Mouse (Mus musculus): ENCODE measurements around the gene Nr2c2ap. TPM values are rescaled to one million over a fixed set of nuclear protein-coding genes. Genes with fewer than 3 reads are reported as not detected.
A peak's percentile ranks its signal among the peaks of the same experiment; 100 is the strongest.

Gene Nr2c2ap
- polyA plus RNA-seq, 1 experiment, result 29.5 TPM

- Histone ChIP-seq H3K4me3 (replicated peaks; ENCODE audit: control insufficient read depth, low read depth, low read length) (no peak overlapping the region), H3K27ac (ENCODE audit: control insufficient read depth, insufficient read depth, low read depth, low read length, poor library complexity) (no peak overlapping the region), H3K4me1 (ENCODE audit: control insufficient read depth, insufficient read depth, low read length) (peaks cover 4% of the 10 kb centered on the region; the same call in 1 of the 2 replicates)
- WGBS, result 74% methylated on average over 7 of the region's 7 CpGs
- TF ChIP-seq CTCF (IDR thresholded peaks at IDR 0.05; ENCODE audit: control insufficient read depth, insufficient read depth, low read length) (no peak), POLR2A (IDR thresholded peaks at IDR 0.05; ENCODE audit: borderline replicate concordance, control insufficient read depth, low read depth, low read length) (no peak)
Observed at GRCm38 (mm10) chr8:70174079-70174478, 42.9 kb downstream of the Nr2c2ap start.

- Histone ChIP-seq H3K4me1 (ENCODE audit: control insufficient read depth, insufficient read depth, low read length) (peaks cover 3% of the 10 kb centered on the region; the same call in 1 of the 2 replicates), H3K27ac (ENCODE audit: control insufficient read depth, insufficient read depth, low read depth, low read length, poor library complexity) (no peak overlapping the region), H3K4me3 (replicated peaks; ENCODE audit: control insufficient read depth, low read depth, low read length) (no peak overlapping the region)
- WGBS, result 84% methylated on average over 2 of the region's 2 CpGs
- TF ChIP-seq POLR2A (IDR thresholded peaks at IDR 0.05; ENCODE audit: borderline replicate concordance, control insufficient read depth, low read depth, low read length), result no peak
Observed at GRCm38 (mm10) chr8:70178231-70178630, 47.1 kb downstream of the Nr2c2ap start.

- H3K27ac ChIP-seq (ENCODE audit: control insufficient read depth, insufficient read depth, low read depth, low read length, poor library complexity), result no peak overlapping the region
- WGBS, result 96% methylated on average over 4 of the region's 4 CpGs
- H3K4me1 ChIP-seq (ENCODE audit: control insufficient read depth, insufficient read depth, low read length), result no peaks in the 10 kb centered on the region; the same call in 1 of the 2 replicates
- no peak overlapping the region for H3K4me3 ChIP-seq (replicated peaks; ENCODE audit: control insufficient read depth, low read depth, low read length)
- TF ChIP-seq CTCF (IDR thresholded peaks at IDR 0.05; ENCODE audit: control insufficient read depth, insufficient read depth, low read length) (peak; percentile 14; the same call in 1 of the 2 replicates), POLR2A (IDR thresholded peaks at IDR 0.05; ENCODE audit: borderline replicate concordance, control insufficient read depth, low read depth, low read length) (no peak)
Observed at GRCm38 (mm10) chr8:70179082-70179481, 47.9 kb downstream of the Nr2c2ap start.

GRCm38 (mm10) chr8:70181212-70181902 lies 50.2 kb downstream of the Nr2c2ap start:
- 77% methylated on average over 16 of the region's 16 CpGs for WGBS
- Histone ChIP-seq H3K4me3 (replicated peaks; ENCODE audit: control insufficient read depth, low read depth, low read length) (no peak overlapping the region), H3K27ac (ENCODE audit: control insufficient read depth, insufficient read depth, low read depth, low read length, poor library complexity) (no peak overlapping the region), H3K4me1 (ENCODE audit: control insufficient read depth, insufficient read depth, low read length) (no peaks in the 10 kb centered on the region)
- TF ChIP-seq CTCF (IDR thresholded peaks at IDR 0.05; ENCODE audit: control insufficient read depth, insufficient read depth, low read length) (no peak), POLR2A (IDR thresholded peaks at IDR 0.05; ENCODE audit: borderline replicate concordance, control insufficient read depth, low read depth, low read length) (no peak)

GRCm38 (mm10) chr8:70181903-70182252 lies 50.7 kb downstream of the Nr2c2ap start:
- H3K4me3 ChIP-seq (replicated peaks; ENCODE audit: control insufficient read depth, low read depth, low read length), result no peak overlapping the region
- H3K4me1 ChIP-seq (ENCODE audit: control insufficient read depth, insufficient read depth, low read length), result no peaks in the 10 kb centered on the region
- no peak overlapping the region; the same call in 1 of the 2 replicates for H3K27ac ChIP-seq (ENCODE audit: control insufficient read depth, insufficient read depth, low read depth, low read length, poor library complexity)
- no peak for TF ChIP-seq CTCF (IDR thresholded peaks at IDR 0.05; ENCODE audit: control insufficient read depth, insufficient read depth, low read length)
- 85% methylated on average over 2 of the region's 2 CpGs for WGBS

- Histone ChIP-seq H3K4me1 (ENCODE audit: control insufficient read depth, insufficient read depth, low read length) (no peaks in the 10 kb centered on the region), H3K4me3 (replicated peaks; ENCODE audit: control insufficient read depth, low read depth, low read length) (no peak overlapping the region), H3K27ac (ENCODE audit: control insufficient read depth, insufficient read depth, low read depth, low read length, poor library complexity) (no peak overlapping the region)
- 83% methylated on average over 4 of the region's 4 CpGs for WGBS
- TF ChIP-seq CTCF (IDR thresholded peaks at IDR 0.05; ENCODE audit: control insufficient read depth, insufficient read depth, low read length) (no peak), POLR2A (IDR thresholded peaks at IDR 0.05; ENCODE audit: borderline replicate concordance, control insufficient read depth, low read depth, low read length) (no peak)
Observed at GRCm38 (mm10) chr8:70183194-70183593, 52.1 kb downstream of the Nr2c2ap start.

Other genes with a start within 250 kb of the Nr2c2ap start
- gene Cilp2, start 243.6 kb upstream of the Nr2c2ap start, polyA plus RNA-seq (2011; ENCODE audit: insufficient read depth, insufficient read length, low replicate concordance, missing spikeins), result not detected in 2 replicates
- not detected in 2 replicates for gene Tssk6, start 229.1 kb upstream of the Nr2c2ap start, polyA plus RNA-seq (2011; ENCODE audit: insufficient read depth, insufficient read length, low replicate concordance, missing spikeins)
- 41.2 and 61.7 TPM in 2 replicates for gene Ndufa13, start 228.8 kb upstream of the Nr2c2ap start, polyA plus RNA-seq (2011; ENCODE audit: insufficient read depth, insufficient read length, low replicate concordance, missing spikeins)
- not detected in 2 replicates for gene Yjefn3, start 228.6 kb upstream of the Nr2c2ap start, polyA plus RNA-seq (2011; ENCODE audit: insufficient read depth, insufficient read length, low replicate concordance, missing spikeins)
- gene Gatad2a, start 134.9 kb upstream of the Nr2c2ap start, polyA plus RNA-seq (2011; ENCODE audit: insufficient read depth, insufficient read length, low replicate concordance, missing spikeins), result 22.0 and 34.5 TPM in 2 replicates
- 29.7 and 51.9 TPM in 2 replicates for gene Mau2, start 88.6 kb upstream of the Nr2c2ap start, polyA plus RNA-seq (2011; ENCODE audit: insufficient read depth, insufficient read length, low replicate concordance, missing spikeins)
- gene Sugp1, start 88.5 kb upstream of the Nr2c2ap start, polyA plus RNA-seq (2011; ENCODE audit: insufficient read depth, insufficient read length, low replicate concordance, missing spikeins), result 19.1 and 26.4 TPM in 2 replicates
- 1.6 and 2.8 TPM in 2 replicates for gene Tm6sf2, start 58.4 kb upstream of the Nr2c2ap start, polyA plus RNA-seq (2011; ENCODE audit: insufficient read depth, insufficient read length, low replicate concordance, missing spikeins)
- gene Hapln4, start 47.9 kb upstream of the Nr2c2ap start, polyA plus RNA-seq (2011; ENCODE audit: insufficient read depth, insufficient read length, low replicate concordance, missing spikeins), result not detected in 2 replicates
- 0.13 and 0.50 TPM in 2 replicates for gene Ncan, start 10.5 kb upstream of the Nr2c2ap start, polyA plus RNA-seq (2011; ENCODE audit: insufficient read depth, insufficient read length, low replicate concordance, missing spikeins)
- gene Rfxank, start 7.8 kb downstream of the Nr2c2ap start, polyA plus RNA-seq (2011; ENCODE audit: insufficient read depth, insufficient read length, low replicate concordance, missing spikeins), result 7.0 and 14.4 TPM in 2 replicates
- 13.9 and 33.6 TPM in 2 replicates for gene Borcs8, start 8.2 kb downstream of the Nr2c2ap start, polyA plus RNA-seq (2011; ENCODE audit: insufficient read depth, insufficient read length, low replicate concordance, missing spikeins)
- gene Mef2b, start 8.4 kb downstream of the Nr2c2ap start, polyA plus RNA-seq (2011; ENCODE audit: insufficient read depth, insufficient read length, low replicate concordance, missing spikeins), result 1.3 and 2.7 TPM in 2 replicates
- 10.8 and 22.0 TPM in 2 replicates for gene Tmem161a, start 41.0 kb downstream of the Nr2c2ap start, polyA plus RNA-seq (2011; ENCODE audit: insufficient read depth, insufficient read length, low replicate concordance, missing spikeins)
- 7.1 and 10.9 TPM in 2 replicates for gene Slc25a42, start 81.0 kb downstream of the Nr2c2ap start, polyA plus RNA-seq (2011; ENCODE audit: insufficient read depth, insufficient read length, low replicate concordance, missing spikeins)
- 89.1 and 192 TPM in 2 replicates for gene Sugp2, start 102.9 kb downstream of the Nr2c2ap start, polyA plus RNA-seq (2011; ENCODE audit: insufficient read depth, insufficient read length, low replicate concordance, missing spikeins)
- 2.9 and 9.8 TPM in 2 replicates for gene Armc6, start 103.1 kb downstream of the Nr2c2ap start, polyA plus RNA-seq (2011; ENCODE audit: insufficient read depth, insufficient read length, low replicate concordance, missing spikeins)
- gene Homer3, start 151.5 kb downstream of the Nr2c2ap start, polyA plus RNA-seq (2011; ENCODE audit: insufficient read depth, insufficient read length, low replicate concordance, missing spikeins), result 12.1 and 25.6 TPM in 2 replicates
- 32.3 and 33.4 TPM in 2 replicates for gene Ddx49, start 171.2 kb downstream of the Nr2c2ap start, polyA plus RNA-seq (2011; ENCODE audit: insufficient read depth, insufficient read length, low replicate concordance, missing spikeins)
- 85.8 and 91.7 TPM in 2 replicates for gene Cope, start 171.2 kb downstream of the Nr2c2ap start, polyA plus RNA-seq (2011; ENCODE audit: insufficient read depth, insufficient read length, low replicate concordance, missing spikeins)
- not detected in 2 replicates for gene Cers1, start 184.4 kb downstream of the Nr2c2ap start, polyA plus RNA-seq (2011; ENCODE audit: insufficient read depth, insufficient read length, low replicate concordance, missing spikeins)
- gene Gdf1, start 198.5 kb downstream of the Nr2c2ap start, polyA plus RNA-seq (2011; ENCODE audit: insufficient read depth, insufficient read length, low replicate concordance, missing spikeins), result not detected in 2 replicates
- 20.2 and 39.1 TPM in 2 replicates for gene Upf1, start 221.9 kb downstream of the Nr2c2ap start, polyA plus RNA-seq (2011; ENCODE audit: insufficient read depth, insufficient read length, low replicate concordance, missing spikeins)
- 19.6 TPM in 1 of 2 replicates, not detected in the other for gene Comp, start 242.2 kb downstream of the Nr2c2ap start, polyA plus RNA-seq (2011; ENCODE audit: insufficient read depth, insufficient read length, low replicate concordance, missing spikeins)

Measured in bone marrow, adult 2 months (tissue).